ENCODE assay signal across 8 mouse cellular contexts in genomic region chr7:3705461-3705860, GRCm38 (mm10). TPM values are rescaled to one million over a fixed set of nuclear protein-coding genes. Genes with fewer than 3 reads are reported as not detected.
DNase-seq lines count a peak whose midpoint lies in the region; ATAC-seq and TF ChIP-seq lines count a peak whose summit lies in the region.
"Not testable (repeated sequence)": the region's sequence is repeated elsewhere in the genome, so short reads cannot be mapped to it uniquely, and the experiment has no call there.

No protein-coding gene starts in this region.

- not testable (repeated sequence) for TF ChIP-seq CTCF in G1E (IDR thresholded peaks at IDR 0.05; ENCODE audit: low read depth, low read length); heart, adult 2 months (IDR thresholded peaks at IDR 0.05); left cerebral cortex, adult 2 months (IDR thresholded peaks at IDR 0.05); lung, adult 2 months (IDR thresholded peaks at IDR 0.05; ENCODE audit: insufficient read depth, low read length)

- not testable (repeated sequence) for H3K9me3 ChIP-seq in G1E (replicated peaks); embryonic facial prominence, embryonic 14.5 days (ENCODE audit: control insufficient read depth, low read length); hindbrain, embryonic 14.5 days (ENCODE audit: control insufficient read depth, low read length); midbrain, embryonic 16.5 days (replicated peaks; ENCODE audit: control insufficient read depth, low read length, poor library complexity, severe bottlenecking); stomach, embryonic 15.5 days

- DNase-seq in G1E (ENCODE audit: low spot score); heart, adult 2 months; hindbrain, embryonic 14.5 days (ENCODE audit: low spot score); left cerebral cortex, adult 2 months (ENCODE audit: extremely low spot score in 1 of 2, low spot score in 2 of 2); lung, adult 2 months: not testable (repeated sequence)
- DNase-seq in embryonic facial prominence, embryonic 14.5 days (ENCODE audit: low spot score) = peak; percentile 29

- not testable (repeated sequence) for ATAC-seq in G1E (ENCODE audit: extremely low read depth, insufficient number of reproducible peaks, low FRiP score, poor library complexity, severe bottlenecking); embryonic facial prominence, embryonic 14.5 days (ENCODE audit: low read depth); hindbrain, embryonic 14.5 days (ENCODE audit: low FRiP score); midbrain, embryonic 16.5 days; stomach, embryonic 15.5 days (ENCODE audit: insufficient read depth, low FRiP score, low read depth)

- H3K27me3 ChIP-seq in G1E (ENCODE audit: insufficient read depth, low read length); embryonic facial prominence, embryonic 14.5 days (replicated peaks; ENCODE audit: control insufficient read depth, insufficient read depth, low read length); heart, adult 2 months (ENCODE audit: control insufficient read depth, insufficient read depth, low read length); hindbrain, embryonic 14.5 days (ENCODE audit: control insufficient read depth, insufficient read depth, low read length); midbrain, embryonic 16.5 days (ENCODE audit: control insufficient read depth, insufficient read depth, low read depth, low read length); stomach, embryonic 15.5 days (replicated peaks): not testable (repeated sequence)

- not testable (repeated sequence) for TF ChIP-seq EP300 in heart, adult 2 months (IDR thresholded peaks at IDR 0.05; ENCODE audit: insufficient read depth, low read depth, low read length)

- intact Hi-C loops in heart, adult 2 months (cut with DNase I) = loop anchor here (10.0 kb wide), 2 partner anchors 411 to 739 kb away; partner anchors contain the start of gene Rdh13
- intact Hi-C loops in left cerebral cortex, adult 2 months (cut with DNase I) = not testable (repeated sequence)

- TF ChIP-seq POLR2A in heart, adult 2 months (IDR thresholded peaks at IDR 0.05; ENCODE audit: insufficient read depth, low read depth, low read length); lung, adult 2 months (IDR thresholded peaks at IDR 0.05; ENCODE audit: borderline replicate concordance, extremely low read depth, low read depth, low read length): not testable (repeated sequence)

- H3K27ac ChIP-seq in embryonic facial prominence, embryonic 14.5 days (replicated peaks; ENCODE audit: low read depth, low read length) = peak overlapping the region; percentile 93; the same call in 1 of the 2 replicates
- H3K27ac ChIP-seq in heart, adult 2 months; hindbrain, embryonic 14.5 days; left cerebral cortex, adult 2 months; midbrain, embryonic 16.5 days (ENCODE audit: low read length): not testable (repeated sequence)
- peak overlapping the region; percentile 93; the same call in 1 of the 2 replicates for H3K27ac ChIP-seq in stomach, embryonic 15.5 days

- peaks cover 23% of the 10 kb centered on the region for H3K4me1 ChIP-seq in G1E (ENCODE audit: insufficient read depth, low read depth, low read length)
- H3K4me1 ChIP-seq in embryonic facial prominence, embryonic 14.5 days (ENCODE audit: control insufficient read depth, insufficient read depth, low read length); heart, adult 2 months (ENCODE audit: control insufficient read depth, insufficient read depth, low read length): not testable (repeated sequence)
- H3K4me1 ChIP-seq in hindbrain, embryonic 14.5 days (replicated peaks; ENCODE audit: control insufficient read depth, insufficient read depth, low read length) = peaks cover 30% of the 10 kb centered on the region
- H3K4me1 ChIP-seq in lung, adult 2 months (ENCODE audit: control insufficient read depth, insufficient read depth, low read length) = peaks cover 16% of the 10 kb centered on the region
- H3K4me1 ChIP-seq in midbrain, embryonic 16.5 days (ENCODE audit: control insufficient read depth, insufficient read depth, low read length) = peaks cover 25% of the 10 kb centered on the region
- H3K4me1 ChIP-seq in stomach, embryonic 15.5 days = peaks cover 12% of the 10 kb centered on the region

- not testable (repeated sequence) for H3K79me2 ChIP-seq in heart, adult 2 months (replicated peaks; ENCODE audit: control insufficient read depth, insufficient read depth, low read length)

- peak overlapping the region; percentile 92 for H3K9ac ChIP-seq in embryonic facial prominence, embryonic 14.5 days (ENCODE audit: low read depth, low read length)
- not testable (repeated sequence) for H3K9ac ChIP-seq in heart, adult 2 months (ENCODE audit: low read depth, low read length)
- peak overlapping the region; percentile 78 for H3K9ac ChIP-seq in hindbrain, embryonic 14.5 days
- H3K9ac ChIP-seq in midbrain, embryonic 16.5 days (ENCODE audit: low read depth, low read length) = peak overlapping the region; percentile 81
- peak overlapping the region; percentile 80; the same call in 1 of the 2 replicates for H3K9ac ChIP-seq in stomach, embryonic 15.5 days

- peak overlapping the region; percentile 75 for H3K4me3 ChIP-seq in G1E (ENCODE audit: low read depth, low read length)
- peak overlapping the region; percentile 85 for H3K4me3 ChIP-seq in embryonic facial prominence, embryonic 14.5 days (ENCODE audit: low read depth, low read length)
- H3K4me3 ChIP-seq in heart, adult 2 months = peak overlapping the region; percentile 71
- H3K4me3 ChIP-seq in hindbrain, embryonic 14.5 days (replicated peaks; ENCODE audit: low read length) = peak overlapping the region; percentile 74
- H3K4me3 ChIP-seq in left cerebral cortex, adult 2 months = peak overlapping the region; percentile 64
- peak overlapping the region; percentile 20 for H3K4me3 ChIP-seq in lung, adult 2 months (replicated peaks; ENCODE audit: extremely low read depth, low read depth, low read length)
- peak overlapping the region; percentile 83 for H3K4me3 ChIP-seq in midbrain, embryonic 16.5 days (ENCODE audit: low read depth, low read length)
- H3K4me3 ChIP-seq in stomach, embryonic 15.5 days (replicated peaks) = peak overlapping the region; percentile 75

- WGBS in embryonic facial prominence, embryonic 14.5 days = 0% methylated on average over 6 of the region's 7 CpGs
- 7% methylated on average over 7 of the region's 7 CpGs for WGBS in heart, adult 2 months
- WGBS in hindbrain, embryonic 14.5 days = 1% methylated on average over 6 of the region's 7 CpGs
- 13% methylated on average over 7 of the region's 7 CpGs for WGBS in lung, adult 2 months
- 5% methylated on average over 6 of the region's 7 CpGs for WGBS in midbrain, embryonic 16.5 days
- WGBS in stomach, embryonic 15.5 days = 3% methylated on average over 7 of the region's 7 CpGs

- peaks cover 35% of the 10 kb centered on the region for H3K36me3 ChIP-seq in G1E (replicated peaks)
- peaks cover 50% of the 10 kb centered on the region for H3K36me3 ChIP-seq in embryonic facial prominence, embryonic 14.5 days (ENCODE audit: control insufficient read depth, insufficient read depth, low read length)
- H3K36me3 ChIP-seq in heart, adult 2 months (ENCODE audit: control insufficient read depth, insufficient read depth, low read length) = peaks cover 19% of the 10 kb centered on the region
- peaks cover 49% of the 10 kb centered on the region for H3K36me3 ChIP-seq in hindbrain, embryonic 14.5 days (replicated peaks; ENCODE audit: control insufficient read depth, insufficient read depth)
- H3K36me3 ChIP-seq in midbrain, embryonic 16.5 days (ENCODE audit: control insufficient read depth, insufficient read depth, low read length) = peaks cover 17% of the 10 kb centered on the region
- H3K36me3 ChIP-seq in stomach, embryonic 15.5 days = peaks cover 12% of the 10 kb centered on the region

- peak overlapping the region; percentile 83 for H3K4me2 ChIP-seq in embryonic facial prominence, embryonic 14.5 days (ENCODE audit: low read depth, low read length)
- peak overlapping the region; percentile 98 for H3K4me2 ChIP-seq in hindbrain, embryonic 14.5 days (replicated peaks)
- H3K4me2 ChIP-seq in midbrain, embryonic 16.5 days (ENCODE audit: low read length) = peak overlapping the region; percentile 89
- peak overlapping the region; percentile 69 for H3K4me2 ChIP-seq in stomach, embryonic 15.5 days

RNA-seq across cellular contexts. Expression of gene Rps9, which starts 1.7 kb away (rescaled TPM):
- total RNA-seq in G1E (2014; fragmentation: Nextera tagmentation) (1,085 and 1,090 TPM in 2 replicates), G1E (2017) (2,177 and 2,187 TPM in 2 replicates)
- 598 and 1,340 TPM in 2 replicates for polyA plus RNA-seq in G1E (2012)
- 1,544 and 1,554 TPM in 2 replicates for polyA plus RNA-seq in embryonic facial prominence, embryonic 14.5 days (2014; fragmentation: Nextera tagmentation; extraction: Ambion mirVana)
- total RNA-seq in heart, adult 2 months (2021) = 100 to 1,000 TPM; 584 to 688 TPM
- 761 and 901 TPM in 2 replicates for polyA plus RNA-seq in heart, adult 2 months (2012; rRNA removed)
- polyA plus RNA-seq in hindbrain, embryonic 14.5 days (2014; fragmentation: Nextera tagmentation; extraction: Ambion mirVana) = 732 and 840 TPM in 2 replicates
- total RNA-seq in left cerebral cortex, adult 2 months (2021) = 100 to 1,000 TPM; 325 to 326 TPM
- 1,077 and 1,126 TPM in 2 replicates for polyA plus RNA-seq in lung, adult 2 months (2012; rRNA removed)
- polyA plus RNA-seq in midbrain, embryonic 16.5 days (2015; fragmentation: Nextera tagmentation; extraction: Ambion mirVana) = 646 and 689 TPM in 2 replicates
- 1,416 and 1,486 TPM in 2 replicates for polyA plus RNA-seq in stomach, embryonic 15.5 days (2015; fragmentation: Nextera tagmentation; extraction: Ambion mirVana)

RNA-seq across cellular contexts. Expression of gene Mboat7, which starts 12.1 kb away (rescaled TPM):
- total RNA-seq in G1E (2014; fragmentation: Nextera tagmentation) (36.2 and 38.0 TPM in 2 replicates), G1E (2017) (20.6 and 21.3 TPM in 2 replicates)
- 57.0 and 67.4 TPM in 2 replicates for polyA plus RNA-seq in G1E (2012)
- polyA plus RNA-seq in embryonic facial prominence, embryonic 14.5 days (2014; fragmentation: Nextera tagmentation; extraction: Ambion mirVana) = 44.5 and 45.6 TPM in 2 replicates
- 10 to 100 TPM; 19.2 to 19.7 TPM for total RNA-seq in heart, adult 2 months (2021)
- polyA plus RNA-seq in heart, adult 2 months (2012; rRNA removed) = 24.9 and 25.0 TPM in 2 replicates
- 80.4 and 93.7 TPM in 2 replicates for polyA plus RNA-seq in hindbrain, embryonic 14.5 days (2014; fragmentation: Nextera tagmentation; extraction: Ambion mirVana)
- total RNA-seq in left cerebral cortex, adult 2 months (2021) = 100 to 1,000 TPM; 235 to 238 TPM
- 59.9 and 60.1 TPM in 2 replicates for polyA plus RNA-seq in lung, adult 2 months (2012; rRNA removed)
- 102 and 118 TPM in 2 replicates for polyA plus RNA-seq in midbrain, embryonic 16.5 days (2015; fragmentation: Nextera tagmentation; extraction: Ambion mirVana)
- 51.2 and 53.2 TPM in 2 replicates for polyA plus RNA-seq in stomach, embryonic 15.5 days (2015; fragmentation: Nextera tagmentation; extraction: Ambion mirVana)

RNA-seq across cellular contexts. Expression of gene Tsen34, which starts 12.8 kb away (rescaled TPM):
- total RNA-seq in G1E (2014; fragmentation: Nextera tagmentation) (7.8 and 8.4 TPM in 2 replicates), G1E (2017) (17.0 and 28.6 TPM in 2 replicates)
- 70.3 and 100 TPM in 2 replicates for polyA plus RNA-seq in G1E (2012)
- polyA plus RNA-seq in embryonic facial prominence, embryonic 14.5 days (2014; fragmentation: Nextera tagmentation; extraction: Ambion mirVana) = 244 and 268 TPM in 2 replicates
- 10 to 100 TPM; 60.0 to 66.6 TPM for total RNA-seq in heart, adult 2 months (2021)
- polyA plus RNA-seq in heart, adult 2 months (2012; rRNA removed) = 80.8 and 82.3 TPM in 2 replicates
- 263 and 275 TPM in 2 replicates for polyA plus RNA-seq in hindbrain, embryonic 14.5 days (2014; fragmentation: Nextera tagmentation; extraction: Ambion mirVana)
- 10 to 100 TPM; 77.0 to 79.0 TPM for total RNA-seq in left cerebral cortex, adult 2 months (2021)
- polyA plus RNA-seq in lung, adult 2 months (2012; rRNA removed) = 100.0 and 102 TPM in 2 replicates
- polyA plus RNA-seq in midbrain, embryonic 16.5 days (2015; fragmentation: Nextera tagmentation; extraction: Ambion mirVana) = 262 and 285 TPM in 2 replicates
- polyA plus RNA-seq in stomach, embryonic 15.5 days (2015; fragmentation: Nextera tagmentation; extraction: Ambion mirVana) = 248 and 261 TPM in 2 replicates

RNA-seq across cellular contexts. Expression of gene Pirb, which starts 14.7 kb away (rescaled TPM):
- total RNA-seq in G1E (2014; fragmentation: Nextera tagmentation) = 0.53 and 0.63 TPM in 2 replicates
- 7.8 and 8.9 TPM in 2 replicates for total RNA-seq in G1E (2017)
- polyA plus RNA-seq in G1E (2012) = 0.12 and 0.18 TPM in 2 replicates
- 0.92 and 0.97 TPM in 2 replicates for polyA plus RNA-seq in embryonic facial prominence, embryonic 14.5 days (2014; fragmentation: Nextera tagmentation; extraction: Ambion mirVana)
- 1 to 10 TPM; 2.2 to 2.4 TPM for total RNA-seq in heart, adult 2 months (2021)
- 5.7 and 6.7 TPM in 2 replicates for polyA plus RNA-seq in heart, adult 2 months (2012; rRNA removed)
- 0.23 and 0.47 TPM in 2 replicates for polyA plus RNA-seq in hindbrain, embryonic 14.5 days (2014; fragmentation: Nextera tagmentation; extraction: Ambion mirVana)
- under 1 TPM; 0.16 to 0.25 TPM for total RNA-seq in left cerebral cortex, adult 2 months (2021)
- 15.3 and 27.7 TPM in 2 replicates for polyA plus RNA-seq in lung, adult 2 months (2012; rRNA removed)
- polyA plus RNA-seq in midbrain, embryonic 16.5 days (2015; fragmentation: Nextera tagmentation; extraction: Ambion mirVana) = 0.23 and 0.31 TPM in 2 replicates
- 2.4 and 2.9 TPM in 2 replicates for polyA plus RNA-seq in stomach, embryonic 15.5 days (2015; fragmentation: Nextera tagmentation; extraction: Ambion mirVana)

RNA-seq across cellular contexts. Expression of gene Tmc4, which starts 28.1 kb away (rescaled TPM):
- total RNA-seq in G1E (2014; fragmentation: Nextera tagmentation) (14.7 and 16.2 TPM in 2 replicates), G1E (2017) (4.6 and 5.5 TPM in 2 replicates)
- 1.4 and 1.8 TPM in 2 replicates for polyA plus RNA-seq in G1E (2012)
- 6.1 and 7.6 TPM in 2 replicates for polyA plus RNA-seq in embryonic facial prominence, embryonic 14.5 days (2014; fragmentation: Nextera tagmentation; extraction: Ambion mirVana)
- 1 to 10 TPM; 1.4 to 2.1 TPM for total RNA-seq in heart, adult 2 months (2021)
- polyA plus RNA-seq in heart, adult 2 months (2012; rRNA removed) = 3.3 and 4.9 TPM in 2 replicates
- 3.5 and 4.4 TPM in 2 replicates for polyA plus RNA-seq in hindbrain, embryonic 14.5 days (2014; fragmentation: Nextera tagmentation; extraction: Ambion mirVana)
- 10 to 100 TPM in 1 of 2 experiments, 1 to 10 TPM in 1; 7.4 to 14.6 TPM for total RNA-seq in left cerebral cortex, adult 2 months (2021)
- polyA plus RNA-seq in lung, adult 2 months (2012; rRNA removed) = 79.8 and 83.7 TPM in 2 replicates
- 4.5 and 4.9 TPM in 2 replicates for polyA plus RNA-seq in midbrain, embryonic 16.5 days (2015; fragmentation: Nextera tagmentation; extraction: Ambion mirVana)
- 70.9 and 72.8 TPM in 2 replicates for polyA plus RNA-seq in stomach, embryonic 15.5 days (2015; fragmentation: Nextera tagmentation; extraction: Ambion mirVana)

Comparison
In these comparisons a context has a peak if more than half of its experiments do, and no peak if none do; other contexts are left out.
1. H3K4me3 ChIP-seq: peak in every context shown above with its lines; median percentile 85 in embryonic facial prominence, embryonic 14.5 days; 83 in midbrain, embryonic 16.5 days; 75 in G1E; 75 in stomach, embryonic 15.5 days; 74 in hindbrain, embryonic 14.5 days; 71 in heart, adult 2 months; 64 in left cerebral cortex, adult 2 months; 20 in lung, adult 2 months.